ENCODE assay signal across 11 mouse cellular contexts in genomic region chr15:40169705-40170104, GRCm38 (mm10). TPM values are rescaled to one million over a fixed set of nuclear protein-coding genes. Genes with fewer than 3 reads are reported as not detected.
A peak's percentile ranks its signal among the peaks of the same experiment; 100 is the strongest.
DNase-seq lines count a peak whose midpoint lies in the region; ATAC-seq and TF ChIP-seq lines count a peak whose summit lies in the region.
"Had no signal": no experiment of that assay in that cellular context is flagged by ENCODE, and none has a peak within 500 bp of the region (broad histone marks: within the 10 kb centered on the region; RNA-seq: fewer than 3 reads in every experiment).

No protein-coding gene starts in this region.

- peak; percentile 45; the same call in 1 of the 2 replicates for ATAC-seq in common myeloid progenitor, adult 5-6 weeks (replicated peaks; ENCODE audit: low read depth, poor library complexity, severe bottlenecking)
- ATAC-seq in neural tube, embryonic 15.5 days (ENCODE audit: low FRiP score), result peak; percentile 64; the same call in 1 of the 2 replicates

- H3K9me3 ChIP-seq in hindbrain, embryonic 10.5 days, result no peaks in the 10 kb centered on the region
- no peaks in the 10 kb centered on the region for H3K9me3 ChIP-seq in neural tube, embryonic 15.5 days (replicated peaks)
- H3K9me3 ChIP-seq: liver, embryonic 15.5 days had no signal

- H3K27ac ChIP-seq in layer of hippocampus, adult 2 months, result peak overlapping the region; percentile 70; the same call in 1 of the 2 replicates
- H3K27ac ChIP-seq in hindbrain, embryonic 10.5 days, result peak overlapping the region; percentile 68
- H3K27ac ChIP-seq in neural tube, embryonic 15.5 days (replicated peaks), result no peak overlapping the region
- H3K27ac ChIP-seq: liver, embryonic 15.5 days had no signal

- intact Hi-C loops in gastrocnemius, postnatal 14 days (cut with DNase I; ENCODE audit: low total_unique reads), result no loop called here

- H3K4me3 ChIP-seq in layer of hippocampus, adult 2 months, result peak overlapping the region; percentile 53
- peak overlapping the region; percentile 29 for H3K4me3 ChIP-seq in hindbrain, embryonic 10.5 days
- peak overlapping the region; percentile 21 for H3K4me3 ChIP-seq in neural tube, embryonic 15.5 days (replicated peaks)
- H3K4me3 ChIP-seq: erythroblast, embryonic 14.5 days; liver, embryonic 15.5 days had no signal

- peak overlapping the region; percentile 49 for H3K4me2 ChIP-seq in neural tube, embryonic 15.5 days
- H3K4me2 ChIP-seq: liver, embryonic 15.5 days had no signal

- DNase-seq in layer of hippocampus, adult 2 months (ENCODE audit: low spot score in 2 of 2), result peak in 1 of 2 experiments; percentile 16
- no peak for DNase-seq in layer of hippocampus, adult 9-11 months
- peak; percentile 75 for DNase-seq in hindbrain, embryonic 10.5 days (ENCODE audit: low spot score)
- DNase-seq in left cerebral cortex, adult 9 months (ENCODE audit: low spot score in 2 of 2), result no peak
- no peak for DNase-seq in urinary bladder, postnatal 10 days (ENCODE audit: low spot score)
- no peak for DNase-seq in gastrocnemius, postnatal 14 days
- DNase-seq: thymus, adult 18-20 months had no signal

- H3K27me3 ChIP-seq in hindbrain, embryonic 10.5 days (ENCODE audit: insufficient read depth, poor library complexity, severe bottlenecking), result no peaks in the 10 kb centered on the region; the same call in 1 of the 2 replicates
- H3K27me3 ChIP-seq in neural tube, embryonic 15.5 days (replicated peaks), result no peaks in the 10 kb centered on the region
- H3K27me3 ChIP-seq: liver, embryonic 15.5 days had no signal

- no peak for TF ChIP-seq CTCF in layer of hippocampus, adult 2 months (conservative IDR thresholded peaks at IDR 0.05)

- H3K36me3 ChIP-seq in hindbrain, embryonic 10.5 days, result no peaks in the 10 kb centered on the region
- H3K36me3 ChIP-seq in neural tube, embryonic 15.5 days, result no peaks in the 10 kb centered on the region
- H3K36me3 ChIP-seq: liver, embryonic 15.5 days had no signal

- peaks cover 26% of the 10 kb centered on the region for H3K4me1 ChIP-seq in hindbrain, embryonic 10.5 days (replicated peaks)
- peaks cover 16% of the 10 kb centered on the region for H3K4me1 ChIP-seq in neural tube, embryonic 15.5 days
- H3K4me1 ChIP-seq: liver, embryonic 15.5 days had no signal

- WGBS in hindbrain, embryonic 10.5 days, result 31% methylated on average over 13 of the region's 13 CpGs
- 34% methylated on average over 13 of the region's 13 CpGs for WGBS in neural tube, embryonic 15.5 days

- no peak overlapping the region for H3K9ac ChIP-seq in neural tube, embryonic 15.5 days (replicated peaks)
- H3K9ac ChIP-seq: liver, embryonic 15.5 days had no signal

RNA-seq across cellular contexts. Expression of gene 9330182O14Rik, which starts 35.5 kb away (rescaled TPM):
- total RNA-seq in layer of hippocampus, adult 2 months (2021), result not detected
- total RNA-seq in common myeloid progenitor, adult 5-6 weeks (2017), result not detected in 2 replicates
- polyA plus RNA-seq in hindbrain, embryonic 10.5 days (2016; fragmentation: Nextera tagmentation; extraction: Ambion mirVana), result not detected in 2 replicates
- polyA plus RNA-seq in neural tube, embryonic 15.5 days (2015; fragmentation: Nextera tagmentation; extraction: Ambion mirVana), result not detected in 2 replicates
- total RNA-seq in gastrocnemius, postnatal 14 days (2021), result not detected
- polyA plus RNA-seq: erythroblast, embryonic 14.5 days; liver, embryonic 15.5 days had no signal
